Mouse (Mus musculus): Measurements from ENCODE around the gene Cc2d2a. TPM values are rescaled to one million over a fixed set of nuclear protein-coding genes. Genes with fewer than 3 reads are reported as not detected.
A peak's percentile ranks its signal among the peaks of the same experiment; 100 is the strongest.

The Cc2d2a gene
- polyA plus RNA-seq, 1 experiment: 0.73 TPM

- H3K36me3 ChIP-seq (ENCODE audit: control insufficient read depth, insufficient read depth, low read length): 0 out of 2 replicates have a peak, but pooled peaks cover 3% of the 10 kb centered on the region
- no peak for TF ChIP-seq CTCF (IDR thresholded peaks at IDR 0.05; ENCODE audit: borderline replicate concordance, control insufficient read depth, extremely low read depth, insufficient read depth, low read length, poor library complexity)
- TF ChIP-seq POLR2A (IDR thresholded peaks at IDR 0.05; ENCODE audit: control insufficient read depth, extremely low read depth, insufficient read depth, low read length, poor library complexity): no peak
Observed at GRCm38 (mm10) chr5:43748039-43748438, 85.9 kb downstream of the Cc2d2a start.

GRCm38 (mm10) chr5:43749092-43749491 lies 86.9 kb downstream of the Cc2d2a start:
- Histone ChIP-seq H3K27ac (ENCODE audit: control insufficient read depth, insufficient read depth, low read length) (no peak overlapping the region), H3K4me3 (ENCODE audit: control insufficient read depth, insufficient read depth, low read length) (no peak overlapping the region), H3K36me3 (ENCODE audit: control insufficient read depth, insufficient read depth, low read length) (0 out of 2 replicates have a peak, but pooled peaks cover 3% of the 10 kb centered on the region), H3K4me1 (replicated peaks; ENCODE audit: control insufficient read depth, insufficient read depth, low read length) (no peaks in the 10 kb centered on the region), H3K27me3 (ENCODE audit: control insufficient read depth, insufficient read depth, low read length) (no peaks in the 10 kb centered on the region)
- no peak for DNase-seq
- 96% methylated on average over 3 of the region's 3 CpGs for whole genome bisulfite sequencing
- TF ChIP-seq POLR2A (IDR thresholded peaks at IDR 0.05; ENCODE audit: control insufficient read depth, extremely low read depth, insufficient read depth, low read length, poor library complexity): no peak

More at GRCm38 (mm10) chr5:43748039-43748438, 85.9 kb downstream of the Cc2d2a start:
- no peak for DNase-seq
- WGBS: 95% methylated on average over 4 of the region's 4 CpGs
- Histone ChIP-seq H3K4me1 (replicated peaks; ENCODE audit: control insufficient read depth, insufficient read depth, low read length) (no peaks in the 10 kb centered on the region), H3K27me3 (ENCODE audit: control insufficient read depth, insufficient read depth, low read length) (no peaks in the 10 kb centered on the region), H3K27ac (ENCODE audit: control insufficient read depth, insufficient read depth, low read length) (no peak overlapping the region), H3K4me3 (ENCODE audit: control insufficient read depth, insufficient read depth, low read length) (no peak overlapping the region)

GRCm38 (mm10) chr5:43770618-43771354 lies 108.6 kb downstream of the Cc2d2a start:
- H3K27me3 ChIP-seq (ENCODE audit: control insufficient read depth, insufficient read depth, low read length): no peaks in the 10 kb centered on the region
- DNase-seq: no peak
- TF ChIP-seq POLR2A (IDR thresholded peaks at IDR 0.05; ENCODE audit: control insufficient read depth, extremely low read depth, insufficient read depth, low read length, poor library complexity): no peak
- TF ChIP-seq CTCF (IDR thresholded peaks at IDR 0.05; ENCODE audit: borderline replicate concordance, control insufficient read depth, extremely low read depth, insufficient read depth, low read length, poor library complexity): no peak
- H3K27ac ChIP-seq (ENCODE audit: control insufficient read depth, insufficient read depth, low read length): no peak overlapping the region
- peaks cover 26% of the 10 kb centered on the region for H3K36me3 ChIP-seq (ENCODE audit: control insufficient read depth, insufficient read depth, low read length)
- H3K4me3 ChIP-seq (ENCODE audit: control insufficient read depth, insufficient read depth, low read length): no peak overlapping the region
- H3K4me1 ChIP-seq (replicated peaks; ENCODE audit: control insufficient read depth, insufficient read depth, low read length): peaks cover 2% of the 10 kb centered on the region
- WGBS: 72% methylated on average over 3 of the region's 3 CpGs

DNA sequence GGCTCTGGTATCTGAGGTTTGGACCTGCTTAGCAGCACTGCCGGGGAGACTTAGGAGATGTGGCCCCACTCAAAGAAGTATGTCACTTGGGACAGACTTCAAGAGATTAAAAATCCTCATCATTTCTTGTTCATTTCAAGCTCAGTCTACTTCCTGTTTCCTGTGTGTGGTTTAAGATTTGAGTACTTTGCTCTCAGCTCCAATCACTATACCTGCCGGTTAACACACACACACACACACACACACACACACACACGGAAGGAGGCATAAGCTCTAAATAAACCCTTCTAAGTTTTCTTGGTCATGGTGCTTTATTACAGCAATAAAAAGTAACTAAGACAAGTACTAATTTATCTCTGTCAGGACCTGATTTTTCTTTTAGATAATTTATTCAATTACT lies 109.4 kb downstream of the Cc2d2a start:
- peak; percentile 19 for DNase-seq
- no peak for TF ChIP-seq CTCF (IDR thresholded peaks at IDR 0.05; ENCODE audit: borderline replicate concordance, control insufficient read depth, extremely low read depth, insufficient read depth, low read length, poor library complexity)
- TF ChIP-seq POLR2A (IDR thresholded peaks at IDR 0.05; ENCODE audit: control insufficient read depth, extremely low read depth, insufficient read depth, low read length, poor library complexity): no peak
- WGBS: 15% methylated on average over 3 of the region's 3 CpGs
- H3K27me3 ChIP-seq (ENCODE audit: control insufficient read depth, insufficient read depth, low read length): no peaks in the 10 kb centered on the region
- H3K4me1 ChIP-seq (replicated peaks; ENCODE audit: control insufficient read depth, insufficient read depth, low read length): peaks cover 2% of the 10 kb centered on the region
- peak overlapping the region; percentile 47; the same call in 1 of the 2 replicates for H3K27ac ChIP-seq (ENCODE audit: control insufficient read depth, insufficient read depth, low read length)
- H3K4me3 ChIP-seq (ENCODE audit: control insufficient read depth, insufficient read depth, low read length): no peak overlapping the region
- H3K36me3 ChIP-seq (ENCODE audit: control insufficient read depth, insufficient read depth, low read length): peaks cover 24% of the 10 kb centered on the region

GRCm38 (mm10) chr5:43776407-43776806 lies 114.3 kb downstream of the Cc2d2a start:
- Histone ChIP-seq H3K27me3 (ENCODE audit: control insufficient read depth, insufficient read depth, low read length) (no peaks in the 10 kb centered on the region), H3K27ac (ENCODE audit: control insufficient read depth, insufficient read depth, low read length) (no peak overlapping the region), H3K36me3 (ENCODE audit: control insufficient read depth, insufficient read depth, low read length) (no peaks in the 10 kb centered on the region), H3K4me3 (ENCODE audit: control insufficient read depth, insufficient read depth, low read length) (no peak overlapping the region), H3K4me1 (replicated peaks; ENCODE audit: control insufficient read depth, insufficient read depth, low read length) (peaks cover under 1% of the 10 kb centered on the region)
- no peak for TF ChIP-seq CTCF (IDR thresholded peaks at IDR 0.05; ENCODE audit: borderline replicate concordance, control insufficient read depth, extremely low read depth, insufficient read depth, low read length, poor library complexity)
- TF ChIP-seq POLR2A (IDR thresholded peaks at IDR 0.05; ENCODE audit: control insufficient read depth, extremely low read depth, insufficient read depth, low read length, poor library complexity): no peak
- no peak for DNase-seq

- no peak for DNase-seq
- no peak for TF ChIP-seq CTCF (IDR thresholded peaks at IDR 0.05; ENCODE audit: borderline replicate concordance, control insufficient read depth, extremely low read depth, insufficient read depth, low read length, poor library complexity)
- TF ChIP-seq POLR2A (IDR thresholded peaks at IDR 0.05; ENCODE audit: control insufficient read depth, extremely low read depth, insufficient read depth, low read length, poor library complexity): no peak
- Histone ChIP-seq H3K27me3 (ENCODE audit: control insufficient read depth, insufficient read depth, low read length) (no peaks in the 10 kb centered on the region), H3K4me3 (ENCODE audit: control insufficient read depth, insufficient read depth, low read length) (no peak overlapping the region), H3K36me3 (ENCODE audit: control insufficient read depth, insufficient read depth, low read length) (no peaks in the 10 kb centered on the region), H3K27ac (ENCODE audit: control insufficient read depth, insufficient read depth, low read length) (no peak overlapping the region), H3K4me1 (replicated peaks; ENCODE audit: control insufficient read depth, insufficient read depth, low read length) (no peaks in the 10 kb centered on the region; the same call in 1 of the 2 replicates)
- WGBS: 79% methylated on average over 1 of the region's 1 CpGs
Observed at GRCm38 (mm10) chr5:43776993-43777392, 114.8 kb downstream of the Cc2d2a start.

Data from thymus, adult 2 months (tissue).